Mouse (Mus musculus) liver, embryonic 16.5 days (tissue): ENCODE results near the gene Nsun4. TPM values are rescaled to one million over a fixed set of nuclear protein-coding genes. Genes with fewer than 3 reads are reported as not detected.

Source experiments
- ATAC-seq: fragments of 200-750 bp; cut with Nextera tagmentation; 2 replicates; pipeline ENCODE4 v1.8.0; 2017; ENCODE audit warnings: low read depth, mild to moderate bottlenecking, moderate number of reproducible peaks, moderate library complexity
- H3K27ac ChIP-seq: fragments of 300-500 bp; sonication (generic); 2 replicates; pipeline ENCODE4 v1.5.1; 2014; ENCODE audit warnings: mild to moderate bottlenecking, low read length
- H3K27me3 ChIP-seq: fragments of 300-500 bp; sonication (generic); 2 replicates; pipeline ENCODE4 v1.6.1; 2014; ENCODE audit warnings: low read depth, low read length, mixed read lengths; ENCODE audit not compliant: control insufficient read depth, insufficient read depth
- H3K36me3 ChIP-seq: fragments of 300-500 bp; sonication (generic); 2 replicates; pipeline ENCODE4 v1.6.1; 2014; ENCODE audit warnings: mild to moderate bottlenecking; ENCODE audit not compliant: control insufficient read depth, insufficient read depth
- H3K4me1 ChIP-seq: fragments of 300-500 bp; sonication (generic); 2 replicates; pipeline ENCODE4 v1.6.1; 2014; ENCODE audit warnings: low read depth, low read length, mixed read lengths; ENCODE audit not compliant: control insufficient read depth
- H3K4me2 ChIP-seq: fragments of 300-500 bp; sonication (generic); 2 replicates; pipeline ENCODE4 v1.6.1; 2014; ENCODE audit warnings: low read depth, low read length, mixed read lengths
- H3K4me3 ChIP-seq: fragments of 300-500 bp; sonication (generic); 2 replicates; pipeline ENCODE4 v1.5.1; 2014; ENCODE audit warnings: low read depth, mild to moderate bottlenecking, low read length
- H3K9ac ChIP-seq: fragments of 300-500 bp; sonication (generic); 2 replicates; pipeline ENCODE4 v1.6.1; 2014; ENCODE audit warnings: low read depth, low read length
- H3K9me3 ChIP-seq: fragments of 300-500 bp; sonication (generic); replicated peaks from 2 replicates; pipeline ENCODE4 v1.6.1; 2016; ENCODE audit warnings: low read length; ENCODE audit not compliant: control insufficient read depth
- WGBS: fragments of 180-500 bp; shearing (Covaris S2); extraction: QIAGEN DNeasy Blood & Tissue Kit; methylation state at CpG from one replicate; pipeline ENCODE4 v1.1.7; 2014; ENCODE audit not compliant: insufficient replicate concordance; 5-methylcytosine and 5-hydroxymethylcytosine counted together
- polyA plus RNA-seq: library from polyadenylated mRNA; unstranded; fragments of >200 nt; fragmentation: Nextera tagmentation; extraction: Ambion mirVana; gene quantifications from 2 replicates; pipeline ENCODE4 v1.2.1, GENCODE M21; 2015

Gene Nsun4
- 8.6 and 8.9 TPM in 2 replicates for polyA plus RNA-seq

GRCm38 (mm10) chr4:116053399-116053961 lies at the start of gene Nsun4:
TSS of gene Nsun4 (minus strand) at chr4:116053876.
- Histone ChIP-seq H3K27ac (peak within 1 kb of the TSS; percentile 96), H3K36me3 (no peaks in the 10 kb centered on the region), H3K4me3 (peak within 1 kb of the TSS; percentile 75), H3K9ac (peak within 1 kb of the TSS; percentile 72), H3K9me3 (no peaks in the 10 kb centered on the region), H3K4me2 (peak within 1 kb of the TSS; percentile 96), H3K27me3 (no peaks in the 10 kb centered on the region), H3K4me1 (peaks cover 16% of the 10 kb centered on the region)
- WGBS: under 1% methylated on average over 35 of the region's 35 CpGs
- peak; percentile 97 for ATAC-seq

- 12% methylated on average over 7 of the region's 7 CpGs for WGBS
- peak; percentile 85 for ATAC-seq
- H3K9ac ChIP-seq: no peak overlapping the region
- peaks cover 64% of the 10 kb centered on the region for H3K36me3 ChIP-seq
- peak overlapping the region; percentile 72 for H3K27ac ChIP-seq
- peaks cover 15% of the 10 kb centered on the region for H3K4me1 ChIP-seq
- H3K4me2 ChIP-seq: no peak overlapping the region
- no peaks in the 10 kb centered on the region for H3K27me3 ChIP-seq
- no peaks in the 10 kb centered on the region for H3K9me3 ChIP-seq
- H3K4me3 ChIP-seq: no peak overlapping the region
These were observed 47.3 kb upstream of the Nsun4 start for GRCm38 (mm10) chr4:116100959-116101358.

GRCm38 (mm10) chr4:116097211-116097610 lies 43.5 kb upstream of the Nsun4 start:
- Histone ChIP-seq H3K9ac (no peak overlapping the region), H3K4me2 (no peak overlapping the region), H3K36me3 (peaks cover 62% of the 10 kb centered on the region), H3K4me3 (no peak overlapping the region), H3K27me3 (no peaks in the 10 kb centered on the region), H3K27ac (0 out of 2 replicates have a peak overlapping the region, but pooled peaks have one; percentile 23), H3K4me1 (peaks cover 15% of the 10 kb centered on the region), H3K9me3 (no peaks in the 10 kb centered on the region)
- ATAC-seq: peak; percentile 74
- 71% methylated on average over 8 of the region's 8 CpGs for WGBS

GRCm38 (mm10) chr4:116096291-116096690 lies 42.6 kb upstream of the Nsun4 start:
- Histone ChIP-seq H3K27me3 (no peaks in the 10 kb centered on the region), H3K9ac (no peak overlapping the region), H3K4me1 (peaks cover 10% of the 10 kb centered on the region), H3K9me3 (no peaks in the 10 kb centered on the region), H3K4me2 (no peak overlapping the region), H3K36me3 (peaks cover 58% of the 10 kb centered on the region), H3K4me3 (no peak overlapping the region), H3K27ac (no peak overlapping the region)
- ATAC-seq: no peak
- 85% methylated on average over 10 of the region's 10 CpGs for WGBS

- Histone ChIP-seq H3K27ac (no peak overlapping the region), H3K4me2 (no peak overlapping the region), H3K27me3 (no peaks in the 10 kb centered on the region), H3K9ac (no peak overlapping the region), H3K4me1 (no peaks in the 10 kb centered on the region), H3K36me3 (peaks cover 12% of the 10 kb centered on the region), H3K9me3 (no peaks in the 10 kb centered on the region), H3K4me3 (no peak overlapping the region)
- ATAC-seq: no peak
- 88% methylated on average over 23 of the region's 23 CpGs for WGBS
These were observed 35.0 kb upstream of the Nsun4 start for GRCm38 (mm10) chr4:116088510-116089249.

GRCm38 (mm10) chr4:116077240-116078095 lies 23.8 kb upstream of the Nsun4 start:
- WGBS: 42% methylated on average over 3 of the region's 3 CpGs
- Histone ChIP-seq H3K9me3 (no peaks in the 10 kb centered on the region), H3K36me3 (peaks cover 10% of the 10 kb centered on the region), H3K4me3 (peak overlapping the region; percentile 96), H3K9ac (peak overlapping the region; percentile 97), H3K27me3 (no peaks in the 10 kb centered on the region), H3K27ac (peak overlapping the region; percentile 94; the same call in 1 of the 2 replicates), H3K4me2 (peak overlapping the region; percentile 83), H3K4me1 (peaks cover 21% of the 10 kb centered on the region)
- ATAC-seq: no peak

GRCm38 (mm10) chr4:116076369-116077231 lies 22.9 kb upstream of the Nsun4 start:
- Histone ChIP-seq H3K27ac (peak overlapping the region; percentile 94), H3K36me3 (peaks cover 10% of the 10 kb centered on the region), H3K4me1 (peaks cover 21% of the 10 kb centered on the region), H3K4me2 (peak overlapping the region; percentile 83), H3K4me3 (peak overlapping the region; percentile 96), H3K9ac (peak overlapping the region; percentile 97), H3K9me3 (no peaks in the 10 kb centered on the region), H3K27me3 (no peaks in the 10 kb centered on the region)
- 1% methylated on average over 37 of the region's 37 CpGs for WGBS
- ATAC-seq: peak; percentile 7

- H3K4me1 ChIP-seq: peaks cover 21% of the 10 kb centered on the region
- H3K9me3 ChIP-seq: no peaks in the 10 kb centered on the region
- peak overlapping the region; percentile 97 for H3K9ac ChIP-seq
- peak; percentile 32 for ATAC-seq
- H3K27me3 ChIP-seq: no peaks in the 10 kb centered on the region
- H3K4me3 ChIP-seq: peak overlapping the region; percentile 96
- H3K36me3 ChIP-seq: peaks cover 6% of the 10 kb centered on the region
- peak overlapping the region; percentile 83 for H3K4me2 ChIP-seq
- under 1% methylated on average over 75 of the region's 77 CpGs for WGBS
- peak overlapping the region; percentile 94 for H3K27ac ChIP-seq
These were observed 22.1 kb upstream of the Nsun4 start for GRCm38 (mm10) chr4:116075631-116076368.
